Mouse (Mus musculus): ENCODE results near the gene Zfp85.
"Not testable (repeated sequence)": the region's sequence is repeated elsewhere in the genome, so short reads cannot be mapped to it uniquely, and the experiment has no call there.

The Zfp85 gene

GRCm38 (mm10) chr13:67754333-67755306 is at the start of gene Zfp85:
Gene Zfp85, minus strand, starts transcription at chr13:67755228.
- peak; percentile 58 to 66 for DNase-seq (ENCODE audit: low spot score in 2 of 2)

DNA sequence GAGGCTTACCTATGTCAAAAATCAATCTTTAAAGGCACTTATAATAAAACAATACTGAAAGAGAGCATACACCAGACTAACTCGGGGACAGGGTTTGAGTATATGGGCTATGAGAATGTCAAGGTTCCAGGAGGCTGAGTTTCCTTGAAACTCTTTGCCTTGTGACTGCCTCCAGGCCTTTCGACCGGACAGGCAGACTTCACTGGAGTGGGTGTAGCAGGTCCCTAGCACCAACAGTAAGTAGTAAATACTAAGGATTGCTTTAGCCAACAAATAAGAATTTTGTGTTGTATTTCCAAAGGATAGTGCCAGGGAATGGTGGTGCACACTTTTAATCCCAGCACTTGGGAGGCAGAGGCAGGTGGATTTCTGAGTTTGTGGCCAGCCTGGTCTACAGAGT is 44.1 kb upstream of the Zfp85 start:
- not testable (repeated sequence) for DNase-seq (ENCODE audit: low spot score in 2 of 2)

DNA sequence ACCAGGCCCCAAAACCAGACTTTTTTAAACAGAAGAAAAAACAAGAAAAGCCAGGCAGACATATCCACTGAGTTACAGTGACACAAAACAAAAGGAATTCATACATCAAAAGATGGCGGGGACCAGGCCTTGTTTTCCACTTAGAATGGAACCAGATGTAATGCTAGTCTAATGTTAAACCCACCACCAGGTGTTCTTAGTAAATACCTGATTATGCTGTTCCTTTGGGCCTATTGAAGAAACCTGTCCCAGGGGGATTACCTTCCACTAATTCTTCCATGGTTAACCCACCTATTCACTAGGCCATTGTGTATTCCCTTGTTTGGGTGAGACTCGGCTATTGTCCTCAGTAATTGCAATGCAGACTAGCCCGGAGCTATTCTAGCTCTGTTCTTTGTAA is 43.6 kb upstream of the Zfp85 start:
- DNase-seq (ENCODE audit: low spot score in 2 of 2), result no peak

GRCm38 (mm10) chr13:67791921-67792455 is 37.0 kb upstream of the Zfp85 start:
- no peak for DNase-seq (ENCODE audit: low spot score in 2 of 2)

DNA sequence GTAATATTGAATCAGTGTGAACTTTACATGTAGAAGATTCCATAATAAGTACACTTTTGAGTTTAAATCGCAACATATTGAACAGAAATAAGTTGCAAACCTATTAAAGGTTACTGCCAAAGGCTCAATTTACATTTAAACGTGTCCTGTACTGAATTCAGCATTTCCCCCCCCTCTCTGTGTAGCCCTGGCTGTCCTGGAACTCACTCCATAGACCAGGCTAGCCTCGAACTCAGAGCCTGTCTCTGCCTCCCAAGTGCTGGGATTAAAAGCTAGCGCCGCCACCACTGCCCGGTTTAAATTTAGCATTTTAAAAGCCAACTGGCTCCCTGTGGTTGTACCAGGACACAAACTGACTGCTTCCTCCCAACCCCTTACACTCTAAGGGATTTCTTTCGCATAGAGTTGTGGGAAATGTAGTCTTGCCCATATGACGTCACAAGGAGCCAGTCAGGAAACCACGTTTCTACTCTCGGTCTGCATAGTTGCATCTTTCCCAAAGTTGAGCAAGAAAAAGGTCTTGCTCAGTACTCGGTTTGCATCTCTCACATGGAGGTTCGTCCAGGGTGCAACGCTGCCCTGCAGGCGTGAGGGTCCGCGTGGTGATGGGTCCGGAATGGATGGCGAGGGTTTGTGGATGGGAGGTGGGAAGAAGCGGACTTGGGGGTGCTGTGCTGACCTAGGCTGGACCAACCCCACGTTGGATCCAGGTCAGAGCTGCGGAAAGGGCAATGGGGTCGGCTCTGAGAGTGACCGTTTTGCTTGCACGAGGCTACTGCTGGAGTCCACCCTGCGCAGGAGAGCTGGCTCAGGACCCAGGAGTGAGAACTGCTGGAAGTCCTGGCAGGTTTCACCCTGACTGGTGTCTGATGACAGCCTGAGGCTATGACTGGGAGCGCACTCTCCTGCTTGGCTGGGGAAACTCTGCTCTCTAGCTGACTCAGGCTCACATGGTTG is 24.5 kb upstream of the Zfp85 start, which contains the start of gene Zfp493:
Gene Zfp493 (plus strand): TSS at position 429 of the 957 bp plus-strand sequence.
- DNase-seq (ENCODE audit: low spot score in 2 of 2), result peak; percentile 24 to 61

DNA sequence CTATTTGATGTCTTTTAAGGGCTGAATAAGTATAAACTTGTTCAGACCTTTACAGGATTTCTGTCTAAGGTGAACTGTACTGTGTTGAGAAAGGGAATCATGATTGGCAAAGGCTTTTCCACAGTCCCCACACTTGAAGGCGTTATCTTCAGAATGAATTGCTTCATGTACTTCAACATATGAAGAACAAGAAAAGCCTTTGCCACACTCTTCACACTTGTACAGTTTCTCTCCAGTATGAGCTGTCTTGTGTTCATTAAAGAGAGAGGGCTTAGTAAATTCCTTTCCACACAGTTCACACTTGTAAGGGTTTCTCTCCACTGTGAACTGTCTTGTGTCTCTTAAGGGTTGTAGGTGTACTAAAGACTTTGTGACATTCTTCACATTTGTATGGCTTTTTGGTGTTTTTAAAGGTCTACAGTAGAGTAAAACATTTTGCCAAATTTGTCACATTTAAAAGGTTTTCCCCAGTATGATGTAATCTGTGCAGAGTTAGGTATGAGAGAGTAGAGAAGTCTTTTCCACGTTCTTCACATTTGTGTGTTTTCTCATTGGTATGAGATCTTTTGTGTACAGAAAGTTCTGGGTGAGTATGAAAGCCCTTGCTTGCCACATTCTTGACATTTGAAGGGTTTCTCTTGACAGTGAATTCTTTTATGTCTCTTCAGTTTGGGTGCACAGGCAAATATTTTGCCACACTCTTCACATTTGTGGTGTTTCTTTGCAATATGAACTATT is 8.2 kb upstream of the Zfp85 start:
- DNase-seq (ENCODE audit: low spot score in 2 of 2), result no peak

DNA sequence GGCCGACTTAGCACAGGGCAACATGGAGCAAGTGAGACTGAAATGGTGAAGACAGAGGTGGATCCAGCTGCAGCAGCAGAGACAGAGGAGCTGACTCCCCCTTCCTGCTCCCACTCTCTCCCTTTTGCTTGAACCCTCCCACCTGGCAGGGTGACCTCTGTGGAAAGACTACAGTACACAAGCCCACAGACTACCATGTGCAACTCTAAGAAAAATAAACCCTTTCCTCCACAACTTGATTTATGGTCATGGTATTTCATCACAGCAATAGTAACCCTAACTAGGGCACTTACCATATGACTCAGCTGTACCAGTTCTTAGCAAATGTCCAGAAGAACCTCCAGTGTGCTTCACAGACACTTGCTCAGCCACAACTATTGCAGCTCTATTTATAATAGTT is 4.9 kb upstream of the Zfp85 start:
- no peak for DNase-seq (ENCODE audit: low spot score in 2 of 2)

DNA sequence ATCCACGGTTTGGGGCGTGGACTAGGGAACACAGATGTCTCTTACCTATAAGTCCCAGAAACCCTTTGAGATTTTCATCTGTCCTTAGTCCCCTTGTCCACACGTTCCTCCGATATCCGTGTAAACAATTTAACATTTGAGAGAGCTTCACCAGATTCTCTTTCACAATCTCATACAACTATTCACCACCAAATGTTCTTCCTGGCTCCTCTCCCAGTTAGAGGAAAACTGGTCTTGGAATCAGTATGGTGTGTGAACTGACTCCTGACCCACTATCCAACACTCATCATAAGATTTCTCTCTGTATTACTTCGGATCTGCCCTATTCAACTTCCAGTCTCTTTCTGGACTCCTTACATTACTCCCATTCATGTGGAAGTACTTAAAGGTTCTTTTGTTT is 733 bp upstream of the Zfp85 start:
- no peak for DNase-seq (ENCODE audit: low spot score in 2 of 2)

DNA sequence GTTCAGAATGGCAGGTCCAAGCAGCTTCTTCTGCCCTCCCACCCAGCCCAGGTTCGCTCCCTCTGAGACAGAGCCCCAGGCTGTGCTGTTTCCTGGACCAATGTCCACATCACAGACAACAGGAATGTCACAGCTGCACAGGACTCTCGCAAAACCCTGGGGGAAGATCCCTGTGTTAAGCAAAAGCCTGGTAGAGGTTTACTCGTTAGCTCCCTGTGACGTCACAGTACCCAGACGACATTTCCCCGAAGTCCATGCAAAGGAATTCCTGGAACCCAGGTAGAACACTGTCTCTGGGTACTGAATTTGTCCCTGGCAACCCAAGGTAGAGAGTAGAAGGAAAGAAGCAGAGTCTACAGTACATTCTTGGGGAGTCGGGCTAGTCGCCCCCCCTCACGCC is 11.1 kb downstream of the Zfp85 start:
- DNase-seq (ENCODE audit: low spot score in 2 of 2), result no peak

- no peak for DNase-seq (ENCODE audit: low spot score in 2 of 2)
Measured at GRCm38 (mm10) chr13:67742941-67743340, 12.1 kb downstream of the Zfp85 start.

DNA sequence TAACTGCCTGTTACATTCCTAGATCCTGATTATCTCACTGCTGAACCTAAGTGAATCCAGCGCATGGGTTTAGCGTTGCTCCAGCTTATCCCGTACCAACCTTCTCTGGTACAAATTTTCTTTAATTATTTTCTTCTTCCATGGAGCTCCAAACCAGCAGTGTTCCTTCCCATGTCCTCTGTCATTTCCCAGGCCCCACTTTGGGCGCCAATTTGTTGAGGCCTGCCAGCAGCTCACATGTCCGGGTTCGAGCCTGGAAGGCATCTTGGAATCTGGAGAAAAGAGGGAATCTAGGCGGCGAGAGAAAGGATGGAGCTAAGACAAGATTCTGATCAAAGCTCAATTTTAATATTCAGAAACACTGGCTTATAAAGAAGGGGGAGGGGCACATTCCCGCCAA is 20.6 kb downstream of the Zfp85 start:
- not testable (repeated sequence) for DNase-seq (ENCODE audit: low spot score in 2 of 2)

GRCm38 (mm10) chr13:67729441-67729840 is 25.6 kb downstream of the Zfp85 start:
- DNase-seq (ENCODE audit: low spot score in 2 of 2), result not testable (repeated sequence)

GRCm38 (mm10) chr13:67728641-67729318 is 26.2 kb downstream of the Zfp85 start, which contains the start of gene Zfp65:
Gene Zfp65, minus strand, starts transcription at chr13:67729173.
- DNase-seq (ENCODE audit: low spot score in 2 of 2), result peak in 1 of 2 experiments; percentile 21

- DNase-seq (ENCODE audit: low spot score in 2 of 2), result no peak
Measured at GRCm38 (mm10) chr13:67728106-67728505, 26.9 kb downstream of the Zfp85 start.

DNA sequence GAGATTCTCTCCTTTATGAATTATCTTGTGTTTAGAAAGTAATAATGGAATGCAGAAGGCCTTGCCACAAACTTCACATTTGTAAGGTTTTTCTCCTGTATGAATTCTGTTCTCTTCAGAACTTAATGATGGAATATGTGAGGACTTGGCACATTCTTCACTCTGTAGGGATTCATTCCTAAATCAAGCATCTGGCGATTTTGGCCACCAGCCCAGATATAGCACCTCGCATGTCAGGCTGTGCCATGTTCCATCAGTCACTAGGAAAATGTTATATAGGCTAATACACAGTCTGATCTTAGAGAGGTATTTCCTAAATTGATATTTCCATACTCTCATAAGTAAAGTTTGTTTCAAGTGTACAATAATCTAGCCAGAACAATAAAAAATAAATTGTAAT is 29.7 kb downstream of the Zfp85 start:
- DNase-seq (ENCODE audit: low spot score in 2 of 2), result not testable (repeated sequence)

DNA sequence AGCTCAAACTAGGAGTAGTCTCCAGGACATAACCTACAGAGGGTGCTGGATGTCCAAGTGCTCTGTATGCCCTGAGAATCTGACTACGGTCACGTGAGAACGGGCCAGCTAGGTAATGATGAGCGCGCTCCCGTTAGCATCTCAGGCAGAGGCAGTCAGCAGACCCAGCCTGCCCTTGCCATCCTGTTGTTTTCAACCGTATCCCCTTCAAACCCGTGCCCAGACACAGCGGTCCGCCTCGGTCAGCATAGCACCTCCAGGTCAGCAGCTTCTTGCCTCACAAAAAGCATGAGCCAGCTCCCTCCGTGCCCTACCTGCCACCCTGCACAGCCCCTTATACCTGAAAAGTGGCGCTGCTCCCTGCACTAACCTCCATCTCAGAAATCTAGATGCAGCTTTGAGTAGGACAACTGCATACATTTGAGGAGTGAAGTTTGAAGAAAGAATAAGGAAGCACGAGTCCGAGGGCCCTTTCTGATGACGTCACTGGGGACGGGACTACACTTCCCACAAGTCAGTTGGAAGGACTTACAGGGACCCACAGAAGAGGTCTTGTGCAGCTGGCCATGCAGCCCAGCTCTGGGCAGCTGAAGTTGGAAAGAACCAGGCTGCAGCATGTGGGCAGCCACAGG is 31.1 kb downstream of the Zfp85 start:
- peak; percentile 72 to 88 for DNase-seq (ENCODE audit: low spot score in 2 of 2)

Data from urinary bladder, postnatal 4 days (tissue).